Mouse (Mus musculus): Measurements from ENCODE around the gene Tmem50a.

Tmem50a gene

GRCm38 (mm10) chr4:134879410-134879981, 35.3 kb downstream of the Tmem50a start:
- DNase-seq (ENCODE audit: low spot score): peak; percentile 44

GRCm38 (mm10) chr4:134876171-134876570, 38.7 kb downstream of the Tmem50a start:
- DNase-seq (ENCODE audit: low spot score): no peak

GRCm38 (mm10) chr4:134871950-134872349, 42.9 kb downstream of the Tmem50a start:
- no peak for DNase-seq (ENCODE audit: low spot score)

- no peak for DNase-seq (ENCODE audit: low spot score)
Observed at GRCm38 (mm10) chr4:134871477-134871876, 43.3 kb downstream of the Tmem50a start.

GRCm38 (mm10) chr4:134869815-134870375, 44.9 kb downstream of the Tmem50a start:
- DNase-seq (ENCODE audit: low spot score): no peak

DNA sequence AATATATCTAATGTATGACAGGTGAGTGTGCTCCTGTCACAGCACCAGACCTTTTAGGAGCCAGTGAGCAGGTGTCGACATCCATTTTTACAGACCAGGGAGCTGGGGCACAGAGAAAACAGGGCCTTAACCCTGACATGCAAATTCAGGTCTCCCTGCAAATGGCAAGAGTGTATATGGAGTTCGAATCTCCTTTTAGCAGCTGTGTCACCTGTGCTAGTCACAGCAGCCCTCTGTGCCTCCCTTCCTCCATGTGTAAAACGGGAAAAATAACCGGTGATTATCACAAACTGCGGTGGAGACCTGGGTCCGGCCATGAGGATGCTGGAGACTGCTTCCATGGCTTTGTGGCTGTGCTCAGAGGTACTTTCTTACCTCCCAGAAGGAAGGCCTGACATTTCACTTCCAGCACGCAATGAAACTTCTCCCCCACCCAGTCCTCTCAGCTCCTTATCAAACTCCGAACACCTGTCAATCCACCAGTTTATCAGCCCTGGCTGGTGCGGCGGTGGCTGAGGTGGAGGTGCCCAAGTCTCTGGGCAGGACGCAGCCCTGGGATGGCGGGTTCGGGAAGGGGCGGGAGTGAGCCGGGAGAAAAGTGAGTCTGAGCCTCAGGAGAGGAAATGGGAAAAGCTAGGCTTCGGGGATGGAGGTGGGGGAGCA, 45.6 kb downstream of the Tmem50a start:
- peak; percentile 76 for DNase-seq (ENCODE audit: low spot score)

DNA sequence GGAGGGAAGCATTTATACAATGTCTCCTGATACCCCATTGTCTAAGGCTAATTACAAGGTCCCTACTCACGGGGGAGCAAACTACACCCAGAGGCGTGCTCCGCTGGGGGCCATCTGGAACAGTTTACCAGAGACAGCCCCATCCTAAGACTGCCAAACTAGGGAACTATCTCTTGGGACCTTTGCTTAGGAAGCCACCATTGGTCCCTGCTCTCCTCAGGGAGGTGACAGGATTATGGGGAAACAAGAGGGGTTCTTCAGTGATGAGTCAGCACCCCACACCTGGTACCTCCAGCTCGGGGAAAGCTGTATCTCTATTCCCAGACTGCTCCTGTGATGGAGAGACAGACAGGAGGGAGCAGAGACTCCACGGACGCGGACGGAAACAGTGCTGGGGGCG, 46.3 kb downstream of the Tmem50a start:
- no peak for DNase-seq (ENCODE audit: low spot score)

DNA sequence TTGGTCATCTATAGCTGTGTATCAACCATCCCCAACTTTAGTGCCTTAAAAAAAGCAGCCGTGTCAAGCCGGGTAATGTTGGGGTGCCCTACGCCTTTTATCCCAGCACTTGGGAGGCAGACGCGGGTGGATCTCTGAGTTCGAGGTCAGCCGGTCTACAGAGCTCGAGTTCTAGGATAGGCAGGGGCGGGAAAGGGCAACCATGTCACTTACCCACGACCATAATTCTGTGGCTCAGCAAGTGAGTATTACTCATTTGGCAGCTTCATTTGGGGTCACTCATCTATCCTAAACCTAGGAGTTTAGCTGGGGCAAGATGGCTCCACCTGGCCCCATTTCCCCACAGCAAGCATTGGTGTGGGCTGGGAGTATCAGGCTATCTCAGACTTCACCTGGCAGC, 46.8 kb downstream of the Tmem50a start:
- DNase-seq (ENCODE audit: low spot score): no peak

GRCm38 (mm10) chr4:134867661-134868060, 47.2 kb downstream of the Tmem50a start:
- DNase-seq (ENCODE audit: low spot score): no peak

DNA sequence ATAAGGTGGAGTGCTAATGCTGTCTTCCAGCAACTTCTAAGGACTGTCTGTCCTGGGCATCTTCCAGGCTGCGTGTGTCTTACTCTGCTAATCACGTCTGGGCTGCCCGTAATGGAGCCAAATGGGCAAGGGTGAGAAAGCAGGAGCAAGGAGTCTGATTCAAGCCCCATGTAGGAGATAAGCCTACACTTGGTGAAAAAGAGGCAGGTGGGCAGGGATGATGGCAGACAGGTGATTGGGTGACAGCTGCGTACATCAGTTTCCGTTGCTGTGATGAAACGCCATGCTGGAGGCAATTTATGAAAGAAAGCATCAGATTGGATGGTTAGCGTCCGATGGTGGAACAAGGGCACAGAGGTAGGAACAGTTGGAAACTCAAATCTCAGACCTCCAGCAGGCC, 47.6 kb downstream of the Tmem50a start:
- no peak for DNase-seq (ENCODE audit: low spot score)

DNA sequence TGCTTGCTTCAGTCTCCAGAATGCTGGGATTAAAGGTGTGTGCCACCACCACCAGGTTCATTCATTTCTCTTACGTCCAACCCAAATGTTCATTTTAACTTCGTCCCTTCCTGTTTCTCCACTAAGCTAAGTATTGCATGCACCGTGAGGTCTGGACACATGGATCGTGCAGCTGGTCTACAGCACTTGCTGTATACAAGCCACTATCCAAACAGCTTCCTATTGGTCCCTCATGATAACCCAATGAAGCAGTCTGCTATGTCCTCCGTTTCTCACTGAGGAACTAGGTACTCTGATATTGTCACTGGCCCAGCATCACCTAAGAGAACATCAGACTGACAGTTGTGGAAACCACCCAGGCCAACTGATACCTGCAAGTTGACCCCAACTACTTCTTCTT, 49.0 kb downstream of the Tmem50a start:
- no peak for DNase-seq (ENCODE audit: low spot score)

GRCm38 (mm10) chr4:134865340-134865739, 49.5 kb downstream of the Tmem50a start:
- peak; percentile 72 for DNase-seq (ENCODE audit: low spot score)

DNA sequence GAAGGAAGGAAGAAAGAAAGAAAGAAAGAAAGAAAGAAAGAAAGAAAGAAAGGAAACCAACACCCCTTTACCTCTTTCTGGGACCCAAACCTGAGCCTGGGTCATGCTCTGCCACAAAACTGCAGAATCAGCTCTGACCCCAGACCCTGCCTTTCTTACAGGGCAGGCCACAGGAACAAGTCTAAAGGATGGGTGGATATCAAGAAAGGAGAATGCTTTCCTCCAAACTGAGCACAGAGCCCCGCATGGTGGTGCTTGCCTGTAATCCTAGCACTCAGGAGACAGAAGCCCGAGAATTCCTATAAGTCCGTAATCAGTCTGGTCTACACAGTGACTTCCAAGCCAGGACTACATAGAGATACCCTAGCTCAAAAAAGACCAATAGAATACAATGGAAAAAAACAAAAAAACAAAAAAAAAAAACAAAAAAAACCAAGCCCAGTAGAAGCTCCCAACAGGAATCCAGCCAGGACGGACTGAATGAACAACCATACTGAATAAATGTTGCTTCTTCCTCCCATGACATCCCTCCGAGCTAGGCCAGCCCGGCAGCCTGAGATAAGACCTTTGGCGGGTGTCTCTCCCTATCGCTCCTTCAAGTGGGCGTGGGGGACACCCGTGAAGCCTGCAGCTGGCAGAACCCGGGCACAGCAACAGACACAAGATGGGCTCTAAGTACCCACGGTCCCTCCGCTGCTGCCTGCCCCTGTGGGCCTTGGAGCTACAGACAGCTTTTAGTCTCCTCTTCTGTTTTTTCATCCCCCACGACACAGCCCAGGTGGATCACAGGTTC, 50.7 kb downstream of the Tmem50a start, which contains the start of gene Rhd:
TSS of gene Rhd (plus strand) at position 600 of the 793 bp plus-strand sequence.
- DNase-seq (ENCODE audit: low spot score): peak; percentile 61

GRCm38 (mm10) chr4:134862996-134863395, 51.8 kb downstream of the Tmem50a start:
- DNase-seq (ENCODE audit: low spot score): no peak

DNA sequence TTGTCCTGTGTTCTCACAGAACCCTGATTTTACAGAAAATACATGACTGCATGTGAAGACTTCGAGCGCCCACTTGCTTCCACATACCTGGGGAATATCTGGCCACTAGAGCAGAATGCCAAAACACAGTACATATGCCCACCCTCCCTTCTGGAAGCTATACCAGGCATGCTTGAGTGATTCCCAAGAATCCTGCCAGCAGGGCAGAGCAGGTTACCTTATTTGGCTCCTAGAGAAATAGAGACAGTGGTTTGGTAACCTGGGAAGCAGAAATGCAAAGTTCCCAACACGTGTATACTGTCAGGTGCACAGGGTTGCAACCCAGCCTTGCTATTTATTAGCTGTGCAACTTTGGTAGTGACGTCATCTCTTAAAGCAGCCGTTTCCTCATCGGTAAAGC, 52.9 kb downstream of the Tmem50a start:
- no peak for DNase-seq (ENCODE audit: low spot score)

- DNase-seq (ENCODE audit: low spot score): no peak
Observed at GRCm38 (mm10) chr4:134858494-134858893, 56.3 kb downstream of the Tmem50a start.

- DNase-seq (ENCODE audit: low spot score): no peak
Observed at GRCm38 (mm10) chr4:134856501-134856900, 58.3 kb downstream of the Tmem50a start.

GRCm38 (mm10) chr4:134856056-134856455, 58.8 kb downstream of the Tmem50a start:
- DNase-seq (ENCODE audit: low spot score): no peak

DNA sequence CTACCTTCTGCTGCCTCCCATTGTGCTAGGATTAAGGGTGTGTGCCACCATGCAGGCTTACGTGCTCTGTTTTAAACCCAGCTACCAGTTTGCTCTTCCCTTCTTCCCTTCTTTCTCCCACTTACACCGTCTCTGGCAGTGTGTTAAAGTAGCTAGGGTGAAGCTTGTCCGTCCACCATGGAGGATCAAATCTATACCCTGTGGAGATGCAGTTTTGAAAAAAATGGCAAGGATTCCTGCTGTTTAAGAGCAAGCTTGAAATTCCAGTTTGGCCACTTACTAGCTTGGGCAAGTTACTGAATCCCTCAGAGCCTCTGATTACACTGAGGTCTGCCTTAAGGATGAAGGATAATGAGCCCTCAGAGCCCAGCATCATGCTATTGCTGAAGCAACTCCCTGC, 59.5 kb downstream of the Tmem50a start:
- no peak for DNase-seq (ENCODE audit: low spot score)

GRCm38 (mm10) chr4:134853637-134854485, 61.0 kb downstream of the Tmem50a start:
- peak; percentile 92 for DNase-seq (ENCODE audit: low spot score)

DNA sequence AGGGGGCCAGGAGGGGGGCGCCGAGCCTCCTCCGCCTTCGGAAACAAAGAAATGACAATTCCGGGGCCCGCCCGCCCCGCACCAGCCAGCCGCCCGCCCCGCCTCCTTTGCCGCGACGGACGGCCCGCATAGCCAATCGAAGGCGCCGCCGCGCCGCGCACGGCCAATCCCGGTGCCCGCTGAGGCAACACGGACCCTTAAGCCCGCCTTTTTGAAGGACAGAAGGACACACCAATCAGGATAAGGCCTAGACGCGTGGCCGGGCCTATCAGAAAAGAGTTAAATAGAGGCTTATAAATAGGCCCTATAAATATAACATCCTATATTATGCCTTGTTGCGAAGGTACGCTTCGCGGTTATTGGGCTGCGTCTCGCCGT, 61.6 kb downstream of the Tmem50a start, which contains the start of gene Maco1:
TSS of gene Maco1 (minus strand) at position 87 of the 378 bp plus-strand sequence.
- DNase-seq (ENCODE audit: low spot score): peak; percentile 98
